Mouse (Mus musculus): ENCODE measurements around the gene 9930104L06Rik. TPM values are rescaled to one million over a fixed set of nuclear protein-coding genes. Genes with fewer than 3 reads are reported as not detected.

9930104L06Rik gene
- polyA plus RNA-seq, 1 experiment: 12.3 TPM

DNA sequence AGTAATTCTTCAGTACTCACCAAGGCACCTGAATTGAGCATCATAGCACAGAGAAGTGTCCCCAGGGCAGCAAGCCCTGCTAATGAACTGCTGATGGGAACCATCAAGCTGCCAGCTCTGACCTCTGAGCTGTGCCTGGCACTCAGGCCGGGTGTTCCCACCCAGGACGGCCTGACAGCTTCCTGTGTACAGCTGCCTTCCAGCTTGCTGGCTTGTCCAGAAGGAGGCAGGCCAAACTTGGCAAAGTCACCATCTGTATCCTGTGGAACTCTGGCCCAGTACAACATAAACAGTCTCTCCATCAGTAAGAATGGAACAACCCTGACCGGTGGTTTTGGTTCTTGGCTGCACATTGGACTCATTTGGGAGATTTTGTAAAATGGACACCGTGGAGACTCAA lies 16.7 kb downstream of the 9930104L06Rik start:
- WGBS: 29% methylated on average over 4 of the region's 4 CpGs
- Histone ChIP-seq H3K4me3 (replicated peaks; ENCODE audit: extremely low read depth, low read depth, low read length) (no peak overlapping the region), H3K4me1 (ENCODE audit: control insufficient read depth, insufficient read depth, low read length) (no peaks in the 10 kb centered on the region)
- no peak for DNase-seq
- TF ChIP-seq POLR2A (IDR thresholded peaks at IDR 0.05; ENCODE audit: borderline replicate concordance, extremely low read depth, low read depth, low read length): no peak
- TF ChIP-seq CTCF (IDR thresholded peaks at IDR 0.05; ENCODE audit: insufficient read depth, low read length): no peak

DNA sequence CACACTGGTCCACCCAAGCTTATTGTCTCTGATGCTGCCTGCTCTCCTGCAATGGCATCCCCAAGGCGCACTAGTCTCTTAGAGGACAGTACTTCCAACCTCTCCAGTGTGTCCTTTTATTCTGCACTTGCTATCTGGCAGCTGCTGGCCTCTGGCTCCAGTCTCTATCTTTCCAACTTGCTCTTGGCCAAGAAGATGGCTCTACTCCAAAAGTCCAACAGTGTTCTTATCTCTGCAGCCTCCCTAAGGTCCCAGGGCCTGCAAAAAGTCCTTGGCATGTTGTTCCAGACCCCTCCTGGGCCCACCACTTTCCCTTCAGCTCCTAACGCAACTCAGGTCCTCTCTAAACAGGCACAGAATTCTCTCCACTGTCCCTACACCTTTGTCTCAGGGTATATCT lies 20.4 kb downstream of the 9930104L06Rik start:
- WGBS: 61% methylated on average over 2 of the region's 2 CpGs
- no peak for DNase-seq
- TF ChIP-seq CTCF (IDR thresholded peaks at IDR 0.05; ENCODE audit: insufficient read depth, low read length): no peak
- TF ChIP-seq POLR2A (IDR thresholded peaks at IDR 0.05; ENCODE audit: borderline replicate concordance, extremely low read depth, low read depth, low read length): no peak
- H3K4me3 ChIP-seq (replicated peaks; ENCODE audit: extremely low read depth, low read depth, low read length): no peak overlapping the region
- no peaks in the 10 kb centered on the region for H3K4me1 ChIP-seq (ENCODE audit: control insufficient read depth, insufficient read depth, low read length)

DNA sequence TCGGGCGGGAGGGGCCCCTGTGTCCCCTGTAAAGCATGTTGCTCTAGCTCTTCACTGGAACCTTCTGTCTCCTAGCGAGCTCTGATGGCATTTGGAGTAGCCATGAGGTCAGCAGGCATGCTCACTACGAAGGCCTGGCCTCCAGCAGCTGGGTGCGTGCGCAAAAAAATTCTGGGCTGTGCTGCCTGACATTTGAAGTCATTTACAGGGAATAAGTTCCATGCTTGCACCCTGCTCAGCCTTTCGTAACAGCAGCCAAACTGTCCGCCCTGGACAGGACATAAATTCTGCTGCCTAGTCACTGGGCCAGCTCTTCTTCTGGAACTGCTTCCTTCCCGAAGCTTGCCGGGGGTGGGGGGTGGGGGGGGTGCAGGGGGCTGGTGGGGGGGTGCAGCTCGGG lies 22.2 kb downstream of the 9930104L06Rik start:
- Histone ChIP-seq H3K4me3 (replicated peaks; ENCODE audit: extremely low read depth, low read depth, low read length) (no peak overlapping the region), H3K4me1 (ENCODE audit: control insufficient read depth, insufficient read depth, low read length) (no peaks in the 10 kb centered on the region)
- TF ChIP-seq POLR2A (IDR thresholded peaks at IDR 0.05; ENCODE audit: borderline replicate concordance, extremely low read depth, low read depth, low read length) (no peak), CTCF (IDR thresholded peaks at IDR 0.05; ENCODE audit: insufficient read depth, low read length) (no peak)
- DNase-seq: no peak
- 52% methylated on average over 11 of the region's 11 CpGs for WGBS

DNA sequence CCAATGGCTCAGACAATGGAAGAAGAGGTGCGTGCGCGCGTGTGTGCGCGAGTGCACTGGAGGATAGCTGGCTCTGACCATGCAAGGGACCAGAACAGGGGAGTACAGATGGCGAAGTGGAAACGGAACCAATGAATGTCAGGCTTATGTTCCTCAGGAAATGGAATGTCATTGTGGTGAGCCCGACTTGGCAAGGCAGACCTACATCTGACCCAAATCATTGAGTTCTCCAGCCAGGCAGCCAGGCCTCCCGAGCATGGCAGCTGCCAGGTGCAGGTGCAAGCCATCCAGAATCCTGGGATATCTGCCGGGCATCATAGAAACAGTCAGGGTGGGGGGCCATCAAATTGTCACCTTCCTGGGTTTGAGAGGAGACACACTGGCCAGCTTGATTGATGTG lies 24.1 kb downstream of the 9930104L06Rik start:
- TF ChIP-seq POLR2A (IDR thresholded peaks at IDR 0.05; ENCODE audit: borderline replicate concordance, extremely low read depth, low read depth, low read length) (no peak), CTCF (IDR thresholded peaks at IDR 0.05; ENCODE audit: insufficient read depth, low read length) (no peak)
- WGBS: 77% methylated on average over 11 of the region's 11 CpGs
- DNase-seq: no peak
- H3K4me3 ChIP-seq (replicated peaks; ENCODE audit: extremely low read depth, low read depth, low read length): no peak overlapping the region
- no peaks in the 10 kb centered on the region for H3K4me1 ChIP-seq (ENCODE audit: control insufficient read depth, insufficient read depth, low read length)

DNA sequence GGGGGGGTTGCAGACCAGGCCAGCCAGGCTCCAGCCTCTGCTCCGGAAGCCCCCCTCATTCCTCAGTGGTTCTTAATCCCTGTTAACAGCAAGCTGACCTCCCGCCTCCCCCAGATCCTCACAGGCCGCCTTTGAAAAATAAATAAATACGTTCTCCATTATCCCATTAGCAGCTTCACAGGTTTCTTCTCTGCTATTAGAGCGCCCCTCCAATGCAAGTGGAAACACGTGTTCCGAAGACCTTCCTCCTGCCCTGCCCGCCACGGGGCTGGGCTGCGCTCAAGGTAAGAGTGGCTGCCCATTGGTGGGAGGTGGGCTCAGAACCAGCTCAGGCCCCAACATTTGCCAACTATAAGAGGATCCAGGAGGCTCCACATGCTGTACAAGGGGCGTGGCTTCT lies 25.7 kb downstream of the 9930104L06Rik start:
- TF ChIP-seq CTCF (IDR thresholded peaks at IDR 0.05; ENCODE audit: insufficient read depth, low read length): no peak
- no peak for TF ChIP-seq POLR2A (IDR thresholded peaks at IDR 0.05; ENCODE audit: borderline replicate concordance, extremely low read depth, low read depth, low read length)
- no peak for DNase-seq
- WGBS: 40% methylated on average over 11 of the region's 11 CpGs
- Histone ChIP-seq H3K4me1 (ENCODE audit: control insufficient read depth, insufficient read depth, low read length) (no peaks in the 10 kb centered on the region), H3K4me3 (replicated peaks; ENCODE audit: extremely low read depth, low read depth, low read length) (no peak overlapping the region)

DNA sequence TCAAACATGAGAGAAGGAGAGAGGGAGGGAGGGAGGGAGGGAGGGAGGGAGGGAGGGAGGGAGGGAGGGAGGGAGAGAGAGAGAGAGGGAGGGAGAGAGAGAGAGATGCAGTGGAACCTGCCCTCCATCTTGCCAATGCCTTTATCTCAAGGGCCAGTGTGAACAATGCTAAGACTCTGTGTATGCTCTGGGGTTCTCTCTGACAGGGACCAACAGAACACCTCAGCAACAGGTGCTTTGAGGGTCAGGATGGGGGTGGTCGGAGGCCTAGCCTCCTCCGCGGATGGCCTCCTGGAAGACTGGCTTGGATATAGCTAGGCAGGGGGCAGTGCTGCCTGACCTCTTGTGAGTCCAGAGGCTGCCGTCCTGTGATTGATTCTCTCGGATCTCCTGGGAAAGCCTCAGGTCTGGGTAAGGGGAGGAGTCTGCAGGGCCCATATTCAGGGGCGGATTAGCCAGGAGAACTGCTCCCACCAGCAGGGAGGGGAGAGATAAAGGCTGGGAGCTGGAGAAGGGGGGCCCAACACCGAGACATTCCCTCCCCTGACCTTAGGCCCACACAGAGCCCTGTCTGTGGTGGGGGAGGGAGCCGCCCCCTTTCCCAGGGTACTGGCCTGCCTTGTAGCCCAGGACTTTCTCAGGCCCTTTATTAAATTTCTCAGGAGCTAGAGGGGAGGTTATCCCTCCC lies 28.2 kb downstream of the 9930104L06Rik start:
- WGBS: 33% methylated on average over 8 of the region's 8 CpGs
- H3K4me1 ChIP-seq (ENCODE audit: control insufficient read depth, insufficient read depth, low read length): no peaks in the 10 kb centered on the region
- no peak overlapping the region for H3K4me3 ChIP-seq (replicated peaks; ENCODE audit: extremely low read depth, low read depth, low read length)
- no peak for DNase-seq
- TF ChIP-seq POLR2A (IDR thresholded peaks at IDR 0.05; ENCODE audit: borderline replicate concordance, extremely low read depth, low read depth, low read length): no peak
- TF ChIP-seq CTCF (IDR thresholded peaks at IDR 0.05; ENCODE audit: insufficient read depth, low read length): no peak

DNA sequence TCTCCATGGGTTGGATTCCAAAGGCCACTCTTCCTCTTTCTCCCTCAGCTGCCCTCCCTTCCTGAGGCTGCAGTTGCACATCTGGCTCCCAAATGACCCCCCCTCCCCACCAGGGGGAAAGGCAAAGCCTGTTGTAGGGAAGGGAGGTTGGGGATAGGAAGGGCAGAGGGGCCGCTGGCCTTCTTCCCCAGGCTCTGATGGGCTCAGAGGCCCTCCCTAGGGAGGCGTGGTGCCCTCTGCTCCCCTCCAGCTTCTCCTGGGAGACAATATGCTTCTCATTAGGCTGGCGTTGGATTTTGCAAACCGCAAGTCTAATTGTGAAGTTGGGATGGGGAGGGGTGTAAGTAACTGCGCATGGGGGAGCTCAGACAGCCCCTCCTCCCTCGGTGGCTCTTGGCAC lies 31.9 kb downstream of the 9930104L06Rik start:
- TF ChIP-seq CTCF (IDR thresholded peaks at IDR 0.05; ENCODE audit: insufficient read depth, low read length) (no peak), POLR2A (IDR thresholded peaks at IDR 0.05; ENCODE audit: borderline replicate concordance, extremely low read depth, low read depth, low read length) (no peak)
- 55% methylated on average over 6 of the region's 6 CpGs for WGBS
- H3K4me3 ChIP-seq (replicated peaks; ENCODE audit: extremely low read depth, low read depth, low read length): no peak overlapping the region
- DNase-seq: no peak
- H3K4me1 ChIP-seq (ENCODE audit: control insufficient read depth, insufficient read depth, low read length): no peaks in the 10 kb centered on the region

DNA sequence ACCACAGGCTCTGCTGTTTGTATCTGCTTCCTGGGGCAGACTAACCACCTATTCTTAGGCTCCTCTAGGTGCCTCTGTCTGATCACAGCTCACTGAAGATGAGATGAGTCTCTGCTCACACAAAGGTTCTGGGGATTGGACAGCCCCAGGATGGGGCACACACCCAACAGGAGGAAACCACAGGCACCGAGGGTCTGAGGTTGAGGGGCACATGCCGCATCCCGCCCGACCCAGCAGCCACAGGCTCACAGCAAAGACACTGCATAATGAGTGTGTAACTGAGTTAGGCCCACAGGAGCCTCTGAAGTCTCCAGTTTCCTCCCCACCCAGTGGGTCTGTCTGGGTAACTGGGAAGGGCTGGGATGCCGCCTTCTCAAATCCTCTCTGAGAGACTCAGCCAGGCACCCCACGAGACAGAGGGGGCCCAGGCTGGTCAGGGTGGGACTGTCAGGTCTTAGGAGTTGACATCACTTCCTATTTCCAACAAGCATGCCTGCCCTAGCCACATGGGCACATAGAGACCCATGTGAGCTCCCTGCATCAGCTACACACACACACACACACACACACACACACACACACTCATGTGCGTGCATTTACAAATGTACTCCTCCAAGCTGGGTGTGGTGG lies 32.5 kb downstream of the 9930104L06Rik start:
- no peaks in the 10 kb centered on the region for H3K4me1 ChIP-seq (ENCODE audit: control insufficient read depth, insufficient read depth, low read length)
- no peak for TF ChIP-seq POLR2A (IDR thresholded peaks at IDR 0.05; ENCODE audit: borderline replicate concordance, extremely low read depth, low read depth, low read length)
- 60% methylated on average over 7 of the region's 7 CpGs for WGBS
- DNase-seq: no peak
- no peak overlapping the region for H3K4me3 ChIP-seq (replicated peaks; ENCODE audit: extremely low read depth, low read depth, low read length)

DNA sequence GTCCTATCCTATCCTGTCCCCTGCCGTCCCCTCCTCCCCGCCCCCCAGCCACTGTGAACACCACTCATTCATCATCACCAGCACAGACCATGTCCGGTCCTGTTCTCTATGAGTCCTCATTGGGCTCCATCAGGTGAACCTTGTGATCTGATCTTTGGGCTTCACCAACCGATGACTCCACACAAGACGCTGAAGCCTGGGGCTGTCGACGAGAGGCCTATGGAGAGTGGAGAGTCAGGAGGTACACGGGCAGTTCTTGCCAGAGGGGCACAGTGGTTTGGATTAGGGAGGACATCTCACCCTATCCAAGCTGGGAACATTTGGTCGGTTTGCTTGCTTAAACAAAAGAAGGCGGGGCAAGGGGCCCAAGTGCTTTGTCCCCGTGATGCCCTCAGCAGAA lies 33.3 kb downstream of the 9930104L06Rik start:
- DNase-seq: no peak
- 67% methylated on average over 11 of the region's 11 CpGs for WGBS
- H3K4me1 ChIP-seq (ENCODE audit: control insufficient read depth, insufficient read depth, low read length): no peaks in the 10 kb centered on the region
- H3K4me3 ChIP-seq (replicated peaks; ENCODE audit: extremely low read depth, low read depth, low read length): no peak overlapping the region
- TF ChIP-seq POLR2A (IDR thresholded peaks at IDR 0.05; ENCODE audit: borderline replicate concordance, extremely low read depth, low read depth, low read length) (no peak), CTCF (IDR thresholded peaks at IDR 0.05; ENCODE audit: insufficient read depth, low read length) (no peak)

DNA sequence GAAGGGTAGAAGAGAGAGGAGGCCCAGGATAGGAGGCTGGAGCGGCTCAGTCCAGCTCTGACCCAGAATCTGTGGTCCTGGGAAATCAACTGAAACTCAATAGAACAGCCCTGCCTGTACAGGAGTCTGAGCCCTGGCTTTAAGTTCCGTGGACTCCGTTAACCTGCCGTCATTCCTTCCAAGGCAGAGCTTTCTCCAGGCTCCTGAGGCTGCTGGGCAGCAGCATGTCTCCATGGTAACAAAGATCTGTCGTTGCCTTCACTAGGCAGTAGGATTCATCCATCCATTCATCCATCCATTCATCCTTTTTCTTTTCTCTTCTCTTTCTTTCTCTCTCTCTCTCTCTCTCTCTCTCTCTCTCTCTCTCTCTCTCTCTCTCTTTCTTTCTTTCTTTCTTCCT lies 33.8 kb downstream of the 9930104L06Rik start:
- H3K4me1 ChIP-seq (ENCODE audit: control insufficient read depth, insufficient read depth, low read length): no peaks in the 10 kb centered on the region
- TF ChIP-seq CTCF (IDR thresholded peaks at IDR 0.05; ENCODE audit: insufficient read depth, low read length) (no peak), POLR2A (IDR thresholded peaks at IDR 0.05; ENCODE audit: borderline replicate concordance, extremely low read depth, low read depth, low read length) (no peak)
- 47% methylated on average over 5 of the region's 5 CpGs for WGBS
- no peak overlapping the region for H3K4me3 ChIP-seq (replicated peaks; ENCODE audit: extremely low read depth, low read depth, low read length)
- DNase-seq: no peak

Measured in lung, adult 2 months (tissue).